Mouse (Mus musculus) C2C12 (cell line): Measurements from ENCODE around the gene Gm5678. TPM values are rescaled to one million over a fixed set of nuclear protein-coding genes. Genes with fewer than 3 reads are reported as not detected.
A peak's percentile ranks its signal among the peaks of the same experiment; 100 is the strongest.
"Not testable (repeated sequence)": the region's sequence is repeated elsewhere in the genome, so short reads cannot be mapped to it uniquely, and the experiment has no call there.

Experiments
- H3K27me3 ChIP-seq: one replicate; pipeline ENCODE4 v1.6.1; 2011; ENCODE audit not compliant: control insufficient read depth, insufficient read depth, insufficient read length
- H3K36me3 ChIP-seq: one replicate; pipeline ENCODE4 v1.6.1; 2011; ENCODE audit not compliant: control insufficient read depth, insufficient read depth
- H3K4me3 ChIP-seq: one replicate; pipeline ENCODE4 v1.5.1; 2011; ENCODE audit warnings: mild to moderate bottlenecking, control low read depth; ENCODE audit not compliant: poor library complexity, insufficient read depth, severe bottlenecking
- H3K79me2 ChIP-seq: one replicate; pipeline ENCODE4 v1.6.1; 2011; ENCODE audit not compliant: control insufficient read depth, insufficient read depth
- H3K79me3 ChIP-seq: one replicate; pipeline ENCODE4 v1.6.1; 2011; ENCODE audit warnings: low read depth, control low read depth
- H3ac ChIP-seq: one replicate; pipeline ENCODE3; 2011; ENCODE audit warnings: low read depth; ENCODE audit not compliant: control insufficient read depth, insufficient read length
- CEBPB ChIP-seq: IDR thresholded peaks from one replicate; pipeline ENCODE4 v1.6.1; 2011; ENCODE audit warnings: low read depth, mild to moderate bottlenecking, control low read depth, moderate library complexity
- CTCF ChIP-seq: IDR thresholded peaks from one replicate; pipeline ENCODE4 v1.5.1; 2011; ENCODE audit not compliant: control insufficient read depth, insufficient read depth, insufficient read length
- FOSL1 ChIP-seq: IDR thresholded peaks from one replicate; pipeline ENCODE4 v1.8.0; 2011; ENCODE audit warnings: mild to moderate bottlenecking, low read length; ENCODE audit not compliant: poor library complexity, insufficient read depth, severe bottlenecking
- MAX ChIP-seq: IDR thresholded peaks from one replicate; pipeline ENCODE4 v1.6.1; 2011; ENCODE audit warnings: mild to moderate bottlenecking, control low read depth
- MYOD1 ChIP-seq: IDR thresholded peaks from one replicate; pipeline ENCODE4 v1.6.1; 2011; ENCODE audit warnings: low read depth; ENCODE audit not compliant: control insufficient read depth, insufficient read length
- MYOG ChIP-seq: IDR thresholded peaks from one replicate; pipeline ENCODE4 v1.6.1; 2011; ENCODE audit not compliant: control insufficient read depth, insufficient read length; ENCODE audit errors: extremely low read depth
- USF1 ChIP-seq: IDR thresholded peaks from one replicate; pipeline ENCODE4 v1.6.1; 2011; ENCODE audit warnings: low read depth, mild to moderate bottlenecking, control low read depth, moderate library complexity
- polyA plus RNA-seq: library from polyadenylated mRNA; unstranded; fragments of >200 nt; fragmentation: generic; extraction: Trizol; gene quantifications from one replicate; pipeline ENCODE4 v1.2.1, GENCODE M21; 2012; ENCODE audit warnings: missing spikeins

The Gm5678 gene
- polyA plus RNA-seq, 1 experiment = not detected

- TF ChIP-seq CTCF (peak; percentile 56), CEBPB (no peak)
- H3K79me3 ChIP-seq = no peaks in the 10 kb centered on the region
- H3ac ChIP-seq = no peak overlapping the region
- H3K36me3 ChIP-seq = no peaks in the 10 kb centered on the region
- H3K27me3 ChIP-seq = no peaks in the 10 kb centered on the region
- no peaks in the 10 kb centered on the region for H3K79me2 ChIP-seq
- no peak overlapping the region for H3K4me3 ChIP-seq
Observed at GRCm38 (mm10) chr16:93615118-93615870, 12.6 kb upstream of the Gm5678 start.

GRCm38 (mm10) chr16:93623759-93624158 lies 4.1 kb upstream of the Gm5678 start:
- H3K79me3 ChIP-seq, H3K27me3 ChIP-seq, H3K36me3 ChIP-seq, H3K4me3 ChIP-seq, H3ac ChIP-seq, H3K79me2 ChIP-seq: not testable (repeated sequence)

GRCm38 (mm10) chr16:93624671-93625070 lies 3.2 kb upstream of the Gm5678 start:
- TF ChIP-seq MYOD1 (no peak), FOSL1 (no peak), CTCF (no peak), USF1 (no peak), MYOG (no peak), CEBPB (no peak), MAX (no peak)
- no peak overlapping the region for H3K4me3 ChIP-seq
- H3K79me2 ChIP-seq = no peaks in the 10 kb centered on the region

GRCm38 (mm10) chr16:93626745-93627144 lies 1.2 kb upstream of the Gm5678 start:
- no peaks in the 10 kb centered on the region for H3K79me2 ChIP-seq
- H3K27me3 ChIP-seq = no peaks in the 10 kb centered on the region
- no peak overlapping the region for H3K4me3 ChIP-seq
- TF ChIP-seq USF1 (no peak), CEBPB (no peak), MAX (no peak), FOSL1 (no peak), CTCF (no peak), MYOG (no peak), MYOD1 (no peak)
- no peaks in the 10 kb centered on the region for H3K36me3 ChIP-seq
- no peak overlapping the region for H3ac ChIP-seq
- no peaks in the 10 kb centered on the region for H3K79me3 ChIP-seq

More at GRCm38 (mm10) chr16:93624671-93625070, 3.2 kb upstream of the Gm5678 start:
- Histone ChIP-seq H3K27me3 (no peaks in the 10 kb centered on the region), H3K79me3 (no peaks in the 10 kb centered on the region), H3ac (no peak overlapping the region), H3K36me3 (no peaks in the 10 kb centered on the region)

GRCm38 (mm10) chr16:93644006-93644405 lies 16.1 kb downstream of the Gm5678 start:
- no peaks in the 10 kb centered on the region for H3K79me2 ChIP-seq
- no peak for TF ChIP-seq CEBPB
- no peak for TF ChIP-seq FOSL1
- TF ChIP-seq MYOG = no peak
- TF ChIP-seq CTCF = no peak
- no peak for TF ChIP-seq MYOD1
- TF ChIP-seq MAX = no peak
- no peak for TF ChIP-seq USF1
- H3K27me3 ChIP-seq = peaks cover 4% of the 10 kb centered on the region
- H3K79me3 ChIP-seq = no peaks in the 10 kb centered on the region
- no peak overlapping the region for H3ac ChIP-seq
- no peaks in the 10 kb centered on the region for H3K36me3 ChIP-seq
- H3K4me3 ChIP-seq = no peak overlapping the region

GRCm38 (mm10) chr16:93648441-93649183 lies 20.7 kb downstream of the Gm5678 start:
- H3ac ChIP-seq = no peak overlapping the region

More at GRCm38 (mm10) chr16:93648441-93649183, 20.7 kb downstream of the Gm5678 start:
- H3K27me3 ChIP-seq = peaks cover 4% of the 10 kb centered on the region
- no peaks in the 10 kb centered on the region for H3K79me2 ChIP-seq
- TF ChIP-seq MYOD1 = no peak
- TF ChIP-seq CTCF = no peak
- no peak for TF ChIP-seq FOSL1
- no peak for TF ChIP-seq MYOG
- TF ChIP-seq USF1 = no peak
- TF ChIP-seq CEBPB = no peak
- no peak for TF ChIP-seq MAX
- H3K4me3 ChIP-seq = no peak overlapping the region
- H3K79me3 ChIP-seq = no peaks in the 10 kb centered on the region
- no peaks in the 10 kb centered on the region for H3K36me3 ChIP-seq
